Mouse (Mus musculus): Measurements from ENCODE around the gene Farsb. TPM values are rescaled to one million over a fixed set of nuclear protein-coding genes. Genes with fewer than 3 reads are reported as not detected.

The Farsb gene
- polyA plus RNA-seq, 1 experiment = 8.1 TPM

GRCm38 (mm10) chr1:78401413-78401812 is 87.3 kb downstream of the Farsb start:
- H3K27ac ChIP-seq (ENCODE audit: insufficient read depth, low read depth, low read length) = peak overlapping the region; percentile 70

GRCm38 (mm10) chr1:78399755-78400154 is 88.9 kb downstream of the Farsb start:
- H3K4me3 ChIP-seq (ENCODE audit: low read depth, low read length) = no peak overlapping the region
- peaks cover 11% of the 10 kb centered on the region for H3K36me3 ChIP-seq (ENCODE audit: control insufficient read depth, insufficient read depth, low read length)
- TF ChIP-seq CTCF (IDR thresholded peaks at IDR 0.05; ENCODE audit: extremely low read depth, insufficient read length, insufficient replicate concordance, low read depth, low read length) = no peak
- TF ChIP-seq POLR2A (IDR thresholded peaks at IDR 0.05; ENCODE audit: low read depth, low read length) = no peak; the same call in 1 of the 2 replicates
- H3K27ac ChIP-seq (ENCODE audit: insufficient read depth, low read depth, low read length) = peak overlapping the region; percentile 35
- 25% methylated on average over 3 of the region's 3 CpGs for WGBS
- H3K27me3 ChIP-seq (ENCODE audit: control insufficient read depth, insufficient read depth, low read length) = no peaks in the 10 kb centered on the region
- peaks cover 11% of the 10 kb centered on the region for H3K4me1 ChIP-seq (ENCODE audit: control insufficient read depth, insufficient read depth, insufficient read length, low read length)

More at GRCm38 (mm10) chr1:78401413-78401812, 87.3 kb downstream of the Farsb start:
- no peak overlapping the region for H3K4me3 ChIP-seq (ENCODE audit: low read depth, low read length)
- TF ChIP-seq CTCF (IDR thresholded peaks at IDR 0.05; ENCODE audit: extremely low read depth, insufficient read length, insufficient replicate concordance, low read depth, low read length) (no peak), POLR2A (IDR thresholded peaks at IDR 0.05; ENCODE audit: low read depth, low read length) (no peak)
- peaks cover 10% of the 10 kb centered on the region for H3K36me3 ChIP-seq (ENCODE audit: control insufficient read depth, insufficient read depth, low read length)
- 47% methylated on average over 4 of the region's 4 CpGs for WGBS
- H3K27me3 ChIP-seq (ENCODE audit: control insufficient read depth, insufficient read depth, low read length) = no peaks in the 10 kb centered on the region
- H3K4me1 ChIP-seq (ENCODE audit: control insufficient read depth, insufficient read depth, insufficient read length, low read length) = peaks cover 11% of the 10 kb centered on the region

GRCm38 (mm10) chr1:78396320-78396913 is 92.3 kb downstream of the Farsb start:
- H3K4me1 ChIP-seq (ENCODE audit: control insufficient read depth, insufficient read depth, insufficient read length, low read length) = peaks cover 8% of the 10 kb centered on the region
- H3K4me3 ChIP-seq (ENCODE audit: low read depth, low read length) = no peak overlapping the region
- TF ChIP-seq CTCF (IDR thresholded peaks at IDR 0.05; ENCODE audit: extremely low read depth, insufficient read length, insufficient replicate concordance, low read depth, low read length) (no peak), POLR2A (IDR thresholded peaks at IDR 0.05; ENCODE audit: low read depth, low read length) (no peak)
- H3K36me3 ChIP-seq (ENCODE audit: control insufficient read depth, insufficient read depth, low read length) = peaks cover 12% of the 10 kb centered on the region
- 58% methylated on average over 8 of the region's 8 CpGs for WGBS
- no peaks in the 10 kb centered on the region for H3K27me3 ChIP-seq (ENCODE audit: control insufficient read depth, insufficient read depth, low read length)
- no peak overlapping the region for H3K27ac ChIP-seq (ENCODE audit: insufficient read depth, low read depth, low read length)

- 69% methylated on average over 6 of the region's 6 CpGs for WGBS
- no peak overlapping the region for H3K27ac ChIP-seq (ENCODE audit: insufficient read depth, low read depth, low read length)
- H3K36me3 ChIP-seq (ENCODE audit: control insufficient read depth, insufficient read depth, low read length) = peaks cover 17% of the 10 kb centered on the region
- H3K27me3 ChIP-seq (ENCODE audit: control insufficient read depth, insufficient read depth, low read length) = no peaks in the 10 kb centered on the region
- no peak overlapping the region for H3K4me3 ChIP-seq (ENCODE audit: low read depth, low read length)
- TF ChIP-seq CTCF (IDR thresholded peaks at IDR 0.05; ENCODE audit: extremely low read depth, insufficient read length, insufficient replicate concordance, low read depth, low read length) = no peak
- TF ChIP-seq POLR2A (IDR thresholded peaks at IDR 0.05; ENCODE audit: low read depth, low read length) = no peak
- peaks cover 4% of the 10 kb centered on the region; the same call in 1 of the 2 replicates for H3K4me1 ChIP-seq (ENCODE audit: control insufficient read depth, insufficient read depth, insufficient read length, low read length)
Measured at GRCm38 (mm10) chr1:78395737-78396136, 93.0 kb downstream of the Farsb start.

GRCm38 (mm10) chr1:78395191-78395735 is 93.4 kb downstream of the Farsb start:
- WGBS = 70% methylated on average over 8 of the region's 8 CpGs
- H3K27me3 ChIP-seq (ENCODE audit: control insufficient read depth, insufficient read depth, low read length) = no peaks in the 10 kb centered on the region

GRCm38 (mm10) chr1:78388848-78389247 is 99.8 kb downstream of the Farsb start:
- H3K36me3 ChIP-seq (ENCODE audit: control insufficient read depth, insufficient read depth, low read length) = peaks cover 19% of the 10 kb centered on the region
- H3K4me1 ChIP-seq (ENCODE audit: control insufficient read depth, insufficient read depth, insufficient read length, low read length) = no peaks in the 10 kb centered on the region
- 60% methylated on average over 3 of the region's 3 CpGs for WGBS
- H3K4me3 ChIP-seq (ENCODE audit: low read depth, low read length) = no peak overlapping the region
- no peaks in the 10 kb centered on the region for H3K27me3 ChIP-seq (ENCODE audit: control insufficient read depth, insufficient read depth, low read length)
- TF ChIP-seq POLR2A (IDR thresholded peaks at IDR 0.05; ENCODE audit: low read depth, low read length) = no peak
- TF ChIP-seq CTCF (IDR thresholded peaks at IDR 0.05; ENCODE audit: extremely low read depth, insufficient read length, insufficient replicate concordance, low read depth, low read length) = no peak
- H3K27ac ChIP-seq (ENCODE audit: insufficient read depth, low read depth, low read length) = no peak overlapping the region

More at GRCm38 (mm10) chr1:78395191-78395735, 93.4 kb downstream of the Farsb start:
- Histone ChIP-seq H3K4me3 (ENCODE audit: low read depth, low read length) (no peak overlapping the region), H3K36me3 (ENCODE audit: control insufficient read depth, insufficient read depth, low read length) (peaks cover 20% of the 10 kb centered on the region), H3K27ac (ENCODE audit: insufficient read depth, low read depth, low read length) (no peak overlapping the region), H3K4me1 (ENCODE audit: control insufficient read depth, insufficient read depth, insufficient read length, low read length) (peaks cover 4% of the 10 kb centered on the region; the same call in 1 of the 2 replicates)
- TF ChIP-seq CTCF (IDR thresholded peaks at IDR 0.05; ENCODE audit: extremely low read depth, insufficient read length, insufficient replicate concordance, low read depth, low read length) = no peak
- TF ChIP-seq POLR2A (IDR thresholded peaks at IDR 0.05; ENCODE audit: low read depth, low read length) = no peak

GRCm38 (mm10) chr1:78387854-78388253 is 100.8 kb downstream of the Farsb start:
- TF ChIP-seq POLR2A (IDR thresholded peaks at IDR 0.05; ENCODE audit: low read depth, low read length) = no peak
- Histone ChIP-seq H3K4me1 (ENCODE audit: control insufficient read depth, insufficient read depth, insufficient read length, low read length) (no peaks in the 10 kb centered on the region), H3K27me3 (ENCODE audit: control insufficient read depth, insufficient read depth, low read length) (no peaks in the 10 kb centered on the region), H3K27ac (ENCODE audit: insufficient read depth, low read depth, low read length) (no peak overlapping the region), H3K36me3 (ENCODE audit: control insufficient read depth, insufficient read depth, low read length) (peaks cover 19% of the 10 kb centered on the region), H3K4me3 (ENCODE audit: low read depth, low read length) (no peak overlapping the region)
- WGBS = 73% methylated on average over 4 of the region's 4 CpGs
